Mouse (Mus musculus): ENCODE measurements around the gene Olfr263. TPM values are rescaled to one million over a fixed set of nuclear protein-coding genes. Genes with fewer than 3 reads are reported as not detected.

Gene Olfr263
- total RNA-seq, 2 experiments from 2014 or later: not detected

Other genes starting within 250 kb of the Olfr263 start
- not detected in 2 replicates for gene Olfr1370, start 54.7 kb upstream of the Olfr263 start, total RNA-seq (2015)
- not detected in 2 replicates for gene Olfr1370, start 54.7 kb upstream of the Olfr263 start, total RNA-seq (2017)
- gene Olfr1369-ps1, start 18.2 kb upstream of the Olfr263 start, total RNA-seq (2015): not detected in 2 replicates
- not detected in 2 replicates for gene Olfr1369-ps1, start 18.2 kb upstream of the Olfr263 start, total RNA-seq (2017)
- gene Olfr1368, start 16.2 kb downstream of the Olfr263 start, total RNA-seq (2015): not detected in 2 replicates
- not detected in 2 replicates for gene Olfr1368, start 16.2 kb downstream of the Olfr263 start, total RNA-seq (2017)
- gene Trim27, start 49.8 kb downstream of the Olfr263 start, total RNA-seq (2015): 108 and 116 TPM in 2 replicates
- gene Trim27, start 49.8 kb downstream of the Olfr263 start, total RNA-seq (2017): 170 and 177 TPM in 2 replicates
- not detected in 2 replicates for gene Gpx5, start 163.1 kb downstream of the Olfr263 start, total RNA-seq (2015)
- gene Gpx5, start 163.1 kb downstream of the Olfr263 start, total RNA-seq (2017): not detected in 2 replicates
- not detected in 2 replicates for gene Gpx6, start 182.5 kb downstream of the Olfr263 start, total RNA-seq (2015)
- gene Gpx6, start 182.5 kb downstream of the Olfr263 start, total RNA-seq (2017): not detected in 2 replicates
- gene Olfr1367, start 217.3 kb downstream of the Olfr263 start, total RNA-seq (2015): not detected in 2 replicates
- gene Olfr1367, start 217.3 kb downstream of the Olfr263 start, total RNA-seq (2017): not detected in 2 replicates
- 7.5 and 9.1 TPM in 2 replicates for gene Zscan12, start 233.2 kb downstream of the Olfr263 start, total RNA-seq (2015)
- 15.5 and 17.5 TPM in 2 replicates for gene Zscan12, start 233.2 kb downstream of the Olfr263 start, total RNA-seq (2017)